Mouse (Mus musculus): ENCODE results near the gene Ace.
A peak's percentile ranks its signal among the peaks of the same experiment; 100 is the strongest.

- TF ChIP-seq CTCF (IDR thresholded peaks at IDR 0.05; ENCODE audit: extremely low read depth, insufficient read depth, low read length), result peak; percentile 63
- no peak for TF ChIP-seq POLR2A (IDR thresholded peaks at IDR 0.05; ENCODE audit: extremely low read depth, insufficient read depth, low read length)
These were observed 58.9 kb downstream of the Ace start for GRCm38 (mm10) chr11:106026465-106027151.

Measured in cortical plate, adult 2 months (tissue).